Mouse (Mus musculus) right cerebral cortex, adult 18-20 months (tissue): ENCODE results near the gene Trpm3.
A peak's percentile ranks its signal among the peaks of the same experiment; 100 is the strongest.

Experiments
- DNase-seq: peaks from one replicate; pipeline ENCODE4 v3.0.0; 2022; ENCODE audit warnings: mixed read lengths

Gene Trpm3

DNA sequence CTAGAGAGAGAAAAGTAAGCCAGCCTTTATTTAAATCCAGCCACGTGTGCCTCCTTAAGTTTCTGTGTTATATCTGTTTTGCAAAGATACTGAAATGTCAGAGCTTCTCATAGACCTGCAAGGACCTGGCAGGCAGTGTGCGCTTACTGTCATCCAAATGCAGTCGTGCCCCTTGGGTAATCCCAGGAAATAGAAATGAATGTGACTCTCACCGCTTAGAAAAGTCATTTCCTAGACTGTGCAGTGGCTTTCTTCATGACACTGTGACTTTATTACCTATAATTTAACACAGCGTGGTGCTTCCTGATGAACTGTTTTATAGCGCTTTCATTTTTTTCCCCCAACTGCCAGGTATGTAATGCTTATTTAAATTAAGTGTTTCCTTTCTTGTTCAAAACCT lies 379.7 kb downstream of the Trpm3 start:
- no peak for DNase-seq

DNA sequence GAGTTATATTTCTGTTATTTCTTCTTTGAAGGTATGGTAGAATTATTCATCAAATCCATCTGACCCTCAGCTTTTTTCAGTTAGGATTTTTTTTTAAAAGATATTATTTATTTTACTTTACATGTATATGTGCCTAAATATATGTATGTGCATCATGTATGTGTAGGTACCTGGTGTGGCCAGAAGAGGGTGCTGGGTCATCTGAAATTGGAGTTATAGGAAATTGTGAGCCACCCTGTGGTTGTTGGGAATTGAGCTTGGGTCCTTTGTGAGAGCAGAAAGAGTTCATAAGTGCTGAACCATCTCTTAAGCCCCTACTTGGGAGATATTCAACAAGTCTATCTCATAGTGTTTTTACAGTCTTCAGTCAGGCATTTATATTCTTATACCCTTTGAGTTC lies 389.1 kb downstream of the Trpm3 start:
- DNase-seq: no peak

DNA sequence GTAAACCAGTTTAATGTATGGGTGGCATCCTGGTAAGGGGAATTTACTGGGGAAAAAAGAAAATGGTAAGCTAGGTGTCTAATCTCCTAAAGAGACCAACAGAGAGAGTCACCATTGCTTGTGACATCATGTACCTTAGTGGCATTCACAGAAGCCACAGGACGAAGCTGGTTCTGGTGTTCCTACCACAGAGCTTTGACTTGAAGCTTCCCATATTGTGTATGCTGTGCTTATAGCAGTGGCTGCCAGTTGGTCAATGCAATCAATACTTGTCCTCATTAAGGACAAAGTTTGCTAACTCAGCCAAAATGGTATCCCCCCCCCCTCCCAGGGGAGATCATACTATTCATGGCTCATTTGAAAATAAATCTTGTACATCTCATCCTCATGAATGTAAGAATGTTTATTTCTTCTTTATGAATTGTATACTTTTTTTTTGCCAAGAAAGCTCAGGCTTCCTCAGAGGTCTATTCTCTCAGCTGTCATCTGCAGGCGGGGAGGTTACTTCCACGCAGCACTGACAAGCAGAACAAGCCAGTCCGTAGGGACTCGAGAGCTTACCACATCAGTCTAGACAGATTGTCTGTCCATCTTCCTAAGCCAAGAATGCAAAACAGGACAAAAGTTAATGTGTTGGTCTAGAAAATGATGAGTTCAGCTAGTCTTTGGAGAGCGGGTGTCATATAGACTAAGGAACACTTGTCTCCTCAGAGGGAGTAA lies 404.3 kb downstream of the Trpm3 start:
- DNase-seq: no peak

DNA sequence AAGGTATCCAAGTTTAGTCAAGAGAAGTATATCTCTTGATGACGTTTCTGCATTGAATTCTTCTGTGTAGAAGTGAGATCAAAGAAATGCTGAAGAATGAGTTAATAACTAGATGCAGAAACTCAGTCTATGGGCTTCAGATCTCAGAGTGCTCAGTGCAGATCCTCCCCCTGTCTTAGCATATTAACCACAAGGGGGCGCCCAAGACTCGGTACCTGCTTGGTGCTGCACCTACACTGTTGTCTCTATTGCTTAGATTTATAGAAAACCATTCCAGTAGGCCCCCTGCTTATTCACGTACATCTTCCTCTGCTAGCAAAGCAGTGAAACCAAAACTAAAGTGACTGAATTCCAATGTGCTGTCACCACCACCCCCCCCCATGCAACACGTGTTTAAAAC lies 413.3 kb downstream of the Trpm3 start:
- peak; percentile 65 for DNase-seq

DNA sequence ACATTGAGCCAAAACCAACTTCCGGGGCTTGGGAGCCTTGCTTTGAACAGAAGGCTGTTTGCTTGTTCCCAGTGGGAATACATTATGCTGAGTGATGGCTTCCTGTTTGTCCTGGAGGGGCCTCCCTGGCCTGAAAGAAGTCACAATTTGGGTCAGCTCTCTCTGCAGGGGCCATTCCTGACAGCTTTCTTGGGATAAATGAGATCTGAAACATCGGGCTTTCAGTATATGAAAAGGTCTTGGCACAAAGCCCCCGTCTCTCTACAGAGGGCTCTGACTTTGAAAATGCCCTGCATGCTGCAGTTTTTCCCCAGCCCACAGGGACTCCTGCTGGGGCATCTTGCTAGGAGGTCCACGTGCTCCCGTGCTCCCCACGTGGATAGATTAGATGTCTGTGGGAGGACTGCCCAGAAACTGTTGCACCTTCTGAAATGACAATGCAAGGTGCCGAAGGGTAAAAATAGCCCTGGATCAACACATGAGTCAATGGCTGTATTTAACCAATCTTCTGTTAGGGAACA lies 415.6 kb downstream of the Trpm3 start:
- peak; percentile 33 for DNase-seq

DNA sequence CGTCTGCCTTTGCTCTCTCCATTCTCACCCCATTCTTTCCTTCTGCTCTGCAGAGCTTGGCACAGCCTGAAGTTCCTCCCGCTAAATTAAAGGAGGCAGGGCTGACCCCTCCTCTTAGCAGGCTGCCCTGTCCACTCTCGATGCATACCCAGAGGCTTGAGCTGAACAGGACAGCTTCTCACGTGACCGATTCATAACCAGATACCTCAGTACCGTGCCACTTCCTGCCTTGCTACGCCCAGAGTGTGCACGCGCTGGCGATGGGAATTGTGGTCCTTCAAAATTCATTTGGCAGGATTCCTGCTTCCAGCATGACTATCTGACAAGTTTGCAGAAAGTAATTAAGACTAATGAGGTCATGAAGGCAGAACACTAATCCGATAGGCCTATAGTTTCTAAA lies 433.6 kb downstream of the Trpm3 start:
- no peak for DNase-seq

DNA sequence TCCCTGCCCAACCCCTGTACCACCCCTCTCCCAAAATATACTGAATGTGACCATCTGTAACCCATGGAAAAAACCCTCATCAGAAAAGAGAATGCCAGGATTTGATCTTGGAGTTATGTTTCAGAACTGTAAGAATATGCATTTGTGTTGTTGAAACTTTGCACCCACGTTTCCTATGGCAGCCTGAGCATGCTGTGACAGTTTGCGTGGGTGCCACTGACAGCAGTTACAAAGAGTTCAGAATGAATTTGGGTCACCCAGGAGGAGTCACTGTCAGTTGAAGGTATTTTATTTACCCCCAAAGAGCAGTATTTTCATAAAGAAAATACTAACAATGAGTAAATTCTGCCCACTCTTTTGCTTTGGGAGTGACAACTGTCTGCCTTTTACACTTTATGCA lies 434.0 kb downstream of the Trpm3 start:
- peak; percentile 52 for DNase-seq

DNA sequence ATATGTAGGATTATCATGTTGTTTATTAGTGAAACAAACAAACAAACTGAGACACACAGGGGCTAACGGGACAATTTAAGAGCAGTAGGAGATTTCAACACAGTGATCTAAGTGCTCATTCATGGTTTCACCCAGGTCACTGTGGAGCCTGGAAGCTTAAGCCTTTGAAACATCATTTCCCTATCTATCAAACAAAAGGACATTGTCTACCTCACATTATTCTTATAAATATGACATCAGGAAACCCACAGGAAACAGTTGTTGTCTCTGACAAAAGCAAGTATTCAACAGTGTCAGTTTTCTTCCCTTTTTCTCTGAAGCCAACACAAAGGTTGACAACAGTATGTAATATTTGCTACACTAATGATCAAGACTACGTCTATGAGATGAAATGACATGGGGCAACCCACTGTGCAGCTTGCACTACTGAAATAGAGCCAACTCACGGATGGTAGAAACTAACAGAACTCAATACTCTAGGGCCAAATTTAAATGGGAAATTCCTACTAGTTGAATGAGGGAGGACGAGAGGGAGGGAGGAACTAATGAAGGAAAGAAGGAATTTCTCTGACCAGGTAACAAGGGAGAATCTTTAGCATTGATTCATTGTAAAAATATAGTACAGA lies 443.4 kb downstream of the Trpm3 start:
- DNase-seq: no peak

DNA sequence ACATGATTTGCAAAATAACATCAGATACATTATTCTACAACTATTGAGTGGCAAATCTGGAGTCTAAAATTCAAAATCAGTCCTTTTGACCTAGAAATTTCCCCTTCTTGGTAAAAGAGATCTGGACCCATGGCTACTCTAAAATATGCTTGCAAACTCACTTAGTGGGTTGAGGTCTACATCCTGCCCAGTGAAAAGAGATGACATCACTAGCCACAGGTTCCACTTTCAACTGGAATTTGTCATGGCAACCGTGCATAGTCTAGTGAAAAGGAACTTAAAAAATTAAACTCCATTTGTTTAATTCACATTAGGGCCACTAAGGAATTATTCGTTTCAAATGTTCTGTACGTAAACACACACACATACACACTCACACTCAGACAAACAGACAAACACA lies 455.6 kb downstream of the Trpm3 start:
- DNase-seq: no peak

DNA sequence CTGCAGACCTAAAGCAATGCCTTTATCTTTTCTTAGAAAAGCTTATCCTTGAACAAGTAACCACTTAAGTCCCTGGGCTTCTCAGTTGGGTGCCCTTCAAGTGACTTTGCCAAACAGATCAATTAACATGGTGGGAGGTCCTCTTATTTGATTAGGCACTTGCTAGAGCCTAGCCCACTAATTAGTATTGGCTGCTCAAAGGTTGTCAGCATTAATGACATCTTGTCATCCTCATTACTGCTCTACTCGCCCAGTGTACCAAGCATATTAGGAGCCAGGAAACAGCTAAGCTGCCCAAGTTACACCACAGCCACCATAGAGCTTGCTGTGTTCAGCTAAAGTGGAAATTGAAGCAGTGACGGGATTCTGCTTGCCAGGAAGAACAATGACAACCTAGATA lies 456.4 kb downstream of the Trpm3 start:
- DNase-seq: no peak

DNA sequence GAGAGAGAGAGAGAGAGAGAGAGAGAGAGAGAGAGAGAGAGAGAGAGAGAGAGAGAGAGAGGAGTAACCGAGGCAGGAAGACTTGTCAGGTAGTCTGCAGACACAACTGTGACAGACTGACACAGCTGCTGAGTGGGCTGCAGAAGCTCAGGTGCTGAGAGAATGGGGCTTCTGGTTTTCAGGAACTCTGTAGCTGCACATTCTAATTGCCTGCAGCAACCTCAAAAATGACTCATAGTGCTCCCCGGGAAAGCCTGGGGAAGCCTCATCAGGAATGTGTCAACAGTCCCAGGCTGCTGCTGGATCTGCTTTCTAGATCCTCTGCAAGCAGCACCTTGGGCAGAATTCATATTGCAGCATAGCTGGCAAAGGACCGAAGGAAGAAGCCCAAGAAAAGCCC lies 457.9 kb downstream of the Trpm3 start:
- DNase-seq: peak; percentile 83

DNA sequence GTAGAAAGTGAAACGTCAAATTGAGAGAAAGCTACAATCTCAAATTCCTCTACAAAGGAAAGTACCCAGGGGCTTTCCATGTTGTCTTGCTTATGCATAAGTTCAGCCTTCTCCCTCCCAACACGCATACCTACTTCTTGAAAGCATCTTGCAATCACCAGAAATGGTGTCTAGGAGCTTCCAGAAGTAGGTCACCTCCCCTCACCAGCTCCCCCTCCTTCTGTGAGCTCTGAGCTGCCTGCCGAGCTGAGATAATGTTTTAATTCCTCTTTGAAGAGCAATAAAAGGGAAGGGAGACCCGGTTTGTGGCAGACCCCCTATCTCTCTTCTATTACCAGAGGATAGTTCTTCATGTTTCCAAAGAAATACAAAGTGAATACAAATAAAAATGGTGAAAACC lies 465.5 kb downstream of the Trpm3 start:
- DNase-seq: peak; percentile 23

DNA sequence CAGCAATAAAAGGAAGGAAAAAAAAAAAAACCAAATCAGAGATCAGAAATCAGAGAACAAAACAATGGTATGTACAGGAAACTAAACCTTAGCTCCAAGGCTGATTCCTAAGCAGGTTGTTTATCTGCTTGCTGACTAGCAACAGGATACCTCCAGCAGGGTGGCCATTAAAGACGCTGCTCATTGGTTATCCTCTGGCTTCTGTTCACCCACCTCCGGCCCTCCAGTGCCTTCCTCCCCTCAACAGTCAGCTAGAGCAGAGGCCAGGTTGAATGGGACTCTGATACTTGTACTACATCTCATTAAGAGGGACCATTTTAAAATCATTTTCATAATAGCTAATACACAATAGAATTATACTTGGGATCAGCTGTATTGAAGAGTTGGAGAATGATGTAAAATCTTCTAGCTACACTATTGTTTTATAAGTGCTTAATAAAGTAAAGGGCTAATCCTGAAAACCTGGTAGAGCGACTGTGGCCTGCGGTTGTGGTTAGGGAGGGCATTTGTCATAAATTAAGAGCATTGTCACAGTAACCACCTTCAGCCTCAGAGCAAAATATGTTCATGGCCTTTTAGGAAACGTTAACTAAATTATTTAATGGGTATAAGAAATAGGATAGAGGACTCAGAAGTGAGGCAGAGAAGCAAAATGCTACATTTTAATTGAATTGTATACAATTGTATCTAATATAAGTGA lies 469.3 kb downstream of the Trpm3 start:
- DNase-seq: no peak

DNA sequence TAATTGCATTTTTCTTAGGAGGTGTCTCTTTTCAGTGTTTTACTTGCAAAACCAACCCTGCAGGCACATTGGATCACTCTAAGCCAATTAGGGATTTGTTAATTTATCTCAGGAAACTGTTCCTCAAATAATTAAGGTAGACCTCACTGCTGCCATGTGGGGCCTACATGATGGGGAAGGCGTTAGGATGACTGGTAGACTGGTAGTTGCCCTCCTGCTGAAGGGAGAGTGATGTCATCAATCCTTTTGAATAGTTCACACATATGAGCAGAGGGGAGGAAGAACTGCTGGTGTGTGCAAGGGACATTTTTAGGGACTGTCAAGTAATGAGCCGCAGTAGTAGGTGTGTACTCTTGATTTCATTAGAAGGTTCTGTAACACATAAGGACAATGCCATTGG lies 472.8 kb downstream of the Trpm3 start:
- DNase-seq: no peak

DNA sequence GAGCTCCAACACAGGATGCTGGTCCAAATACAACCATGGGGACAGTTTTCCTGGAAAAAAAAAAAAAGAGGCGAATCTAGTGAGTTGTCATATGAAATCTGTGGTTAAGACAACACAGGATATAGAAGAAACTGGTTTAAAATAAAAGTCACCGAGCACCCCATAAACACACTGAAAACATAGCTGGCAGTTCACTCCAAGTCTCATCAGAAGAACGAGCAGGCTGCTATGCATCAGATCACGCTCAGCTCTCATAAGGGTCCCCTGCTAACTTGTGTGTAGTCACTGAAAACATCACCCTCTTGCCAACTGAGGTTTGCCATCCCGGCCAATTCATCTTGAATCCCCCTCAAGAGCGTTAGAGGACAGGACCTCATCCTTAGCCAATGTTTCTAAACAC lies 476.5 kb downstream of the Trpm3 start:
- DNase-seq: no peak

DNA sequence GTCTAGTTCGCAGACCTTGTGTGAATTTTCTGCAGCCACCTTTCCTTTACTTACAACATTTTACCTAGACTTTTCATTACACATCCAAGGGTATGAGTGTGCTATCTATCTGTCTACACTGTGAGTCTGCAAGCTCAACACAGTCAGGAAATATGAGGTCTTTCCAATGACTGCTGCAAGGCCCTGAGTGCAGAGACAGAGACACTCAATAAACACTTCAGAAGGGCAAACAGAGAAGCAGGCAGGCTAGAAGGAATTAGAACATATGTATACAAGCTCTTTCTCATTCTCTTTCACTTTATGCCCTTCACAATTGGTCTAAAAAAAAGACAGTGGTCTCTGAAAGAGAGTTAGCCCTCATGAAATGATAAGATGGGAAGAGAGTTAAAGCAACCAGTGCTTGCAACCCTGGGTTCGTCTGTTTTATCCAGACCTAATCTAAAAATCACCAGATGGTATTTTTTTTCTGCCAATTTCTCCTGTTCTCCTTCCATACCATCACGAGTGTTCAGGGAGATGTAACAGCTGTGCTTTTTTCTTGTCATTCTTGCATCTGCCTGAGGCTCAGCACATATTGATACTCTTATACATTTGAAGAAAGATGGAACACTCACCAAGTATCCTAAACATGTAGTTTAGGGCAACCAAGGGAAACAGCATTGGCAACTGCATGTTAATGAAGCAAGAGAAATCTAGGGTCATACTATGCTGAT lies 486.1 kb downstream of the Trpm3 start:
- no peak for DNase-seq

DNA sequence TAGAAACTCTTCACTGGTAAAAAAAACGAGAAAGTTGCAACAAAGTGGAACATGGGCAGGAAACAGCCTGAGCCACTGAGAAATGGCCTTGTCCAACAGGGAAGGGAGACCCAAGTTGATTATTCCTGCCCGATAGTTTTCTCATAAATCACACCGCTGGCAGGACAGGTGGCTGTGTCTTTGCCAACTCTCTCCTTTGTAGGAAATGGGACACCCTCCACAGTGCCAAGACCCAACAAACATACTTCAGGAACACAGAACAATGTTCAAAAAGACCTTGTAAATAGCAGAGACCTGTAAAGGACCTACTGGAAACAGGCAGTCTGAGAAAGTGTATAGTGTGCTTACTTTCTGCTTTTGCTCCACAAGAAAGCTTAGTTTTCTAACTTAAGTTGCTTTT lies 490.0 kb downstream of the Trpm3 start:
- no peak for DNase-seq

DNA sequence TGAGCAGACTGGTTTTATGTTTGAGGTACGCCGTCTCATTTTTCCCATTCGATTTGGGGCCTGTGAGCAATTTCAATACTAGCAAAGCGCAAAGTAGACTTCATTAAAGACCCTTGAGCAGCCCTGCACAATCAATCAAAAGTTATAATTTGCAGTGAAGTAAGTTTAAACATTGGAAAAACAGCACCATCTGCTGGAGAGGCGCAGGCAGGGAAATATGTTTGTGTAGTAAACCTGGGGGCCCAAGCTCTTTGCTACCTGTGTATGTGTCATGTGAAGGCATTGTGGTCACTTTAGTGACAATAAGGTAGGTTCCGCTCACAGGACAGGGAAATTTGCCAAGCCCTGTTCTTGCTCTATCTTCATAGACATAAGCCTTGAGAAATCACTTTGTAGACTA lies 492.5 kb downstream of the Trpm3 start:
- peak; percentile 24 for DNase-seq

DNA sequence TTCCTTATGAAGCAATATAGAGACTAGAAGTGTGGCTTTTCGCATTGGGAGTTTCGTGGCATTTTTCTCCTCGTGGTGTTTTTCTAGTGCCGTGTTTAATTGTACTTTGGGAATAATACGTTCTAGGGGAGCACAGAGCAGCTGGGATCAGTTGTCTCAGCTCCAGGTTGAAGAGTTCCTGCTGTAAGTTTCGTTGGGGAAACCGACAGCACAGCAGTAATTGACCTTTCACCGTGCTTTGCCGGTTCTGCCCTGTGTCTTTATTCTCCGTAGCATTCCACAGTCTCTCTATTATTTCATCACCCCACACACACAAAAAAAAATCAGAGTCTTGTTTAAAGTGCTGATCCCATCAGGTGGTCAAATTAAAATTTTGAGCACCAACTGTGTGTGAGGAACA lies 496.8 kb downstream of the Trpm3 start:
- no peak for DNase-seq

DNA sequence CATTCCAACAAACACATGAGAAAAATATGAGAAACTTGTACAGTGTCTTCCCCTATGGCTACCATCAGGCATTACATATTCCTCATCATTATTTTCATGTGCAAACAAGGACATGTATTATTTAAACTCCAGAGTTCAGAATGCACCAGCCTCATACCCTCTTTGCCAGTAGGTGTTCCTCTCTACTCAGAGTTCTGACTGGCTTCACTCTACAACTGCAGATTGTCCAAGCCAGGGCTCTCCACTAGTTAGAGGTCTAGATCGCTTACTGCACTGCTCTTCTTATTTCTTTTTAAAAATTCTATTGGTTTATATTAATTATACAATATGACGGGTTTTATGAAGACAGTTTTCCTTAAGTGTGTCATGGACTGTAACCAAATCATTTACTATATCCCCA lies 498.9 kb downstream of the Trpm3 start:
- no peak for DNase-seq

DNA sequence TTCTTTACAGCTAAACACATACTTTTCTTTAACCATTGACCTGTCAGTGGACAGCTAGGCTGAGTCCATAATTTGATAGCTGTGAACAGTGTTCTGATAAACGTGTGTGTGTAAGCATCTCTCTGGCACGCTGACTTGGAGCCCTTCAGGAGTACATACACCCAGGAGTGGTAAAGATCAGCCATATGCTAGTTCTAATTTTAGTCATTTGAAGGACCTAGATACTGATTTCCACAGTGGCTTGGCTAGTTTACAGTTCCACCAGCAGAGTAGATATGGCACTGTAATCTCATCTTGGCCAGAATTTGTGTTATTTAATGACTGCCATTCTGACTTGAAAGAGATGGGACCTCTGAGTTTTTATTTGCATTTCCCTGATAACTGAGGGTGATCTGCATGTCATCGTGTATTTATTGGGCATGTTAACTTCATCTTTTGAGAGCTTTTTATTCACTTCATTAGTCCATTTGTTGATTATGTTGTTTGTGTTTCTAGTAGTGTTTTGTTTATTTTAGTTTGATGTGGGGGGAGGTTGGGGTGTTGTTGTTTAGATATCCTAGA lies 499.6 kb downstream of the Trpm3 start:
- DNase-seq: no peak

DNA sequence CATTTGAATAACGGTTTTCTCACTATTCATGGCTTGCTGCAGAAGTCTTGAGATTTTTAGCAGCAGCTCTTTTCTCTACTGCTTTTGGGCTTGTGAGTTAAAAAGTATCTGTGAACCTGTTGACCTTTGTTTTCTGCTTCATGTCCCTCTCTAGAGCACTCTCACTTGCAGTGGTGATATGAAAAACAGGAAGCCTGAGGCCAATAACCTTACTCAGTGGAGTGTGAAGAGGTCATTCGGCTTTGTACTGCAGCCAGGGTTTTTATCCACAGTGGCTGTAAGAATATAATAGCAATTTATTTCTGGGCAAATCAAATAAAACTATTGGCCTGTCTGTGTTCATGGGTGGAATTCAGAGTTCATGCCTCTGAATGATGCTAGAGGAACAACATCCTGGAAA lies 503.3 kb downstream of the Trpm3 start:
- no peak for DNase-seq
